Mouse (Mus musculus) right cerebral cortex, postnatal 36 days (tissue): ENCODE measurements around the gene Dolpp1.

Experiments
- DNase-seq, 2 experiments: peaks; one replicate each; pipeline ENCODE4 v3.0.0; 2022; ENCODE audit warnings: low spot score in 2 of 2, mixed read lengths in 1 of 2

Gene Dolpp1

GRCm38 (mm10) chr2:30392114-30392576, at the start of gene Dolpp1:
Gene Dolpp1 (plus strand): TSS chr2:30392254.
- peak; percentile 99 for DNase-seq

- no peak for DNase-seq
These were observed 49.5 kb upstream of the Dolpp1 start for GRCm38 (mm10) chr2:30342544-30342943.

- no peak for DNase-seq
These were observed 48.4 kb upstream of the Dolpp1 start for GRCm38 (mm10) chr2:30343601-30344137.

GRCm38 (mm10) chr2:30345971-30346676, 45.9 kb upstream of the Dolpp1 start:
- no peak for DNase-seq

GRCm38 (mm10) chr2:30349196-30349595, 42.9 kb upstream of the Dolpp1 start:
- DNase-seq = no peak

GRCm38 (mm10) chr2:30351149-30351548, 40.9 kb upstream of the Dolpp1 start:
- no peak for DNase-seq

- DNase-seq = no peak
These were observed 36.2 kb upstream of the Dolpp1 start for GRCm38 (mm10) chr2:30355861-30356260.

- no peak for DNase-seq
These were observed 35.8 kb upstream of the Dolpp1 start for GRCm38 (mm10) chr2:30356266-30356665.

- DNase-seq = no peak
These were observed 35.1 kb upstream of the Dolpp1 start for GRCm38 (mm10) chr2:30356906-30357305.

- DNase-seq = peak; percentile 39 to 50
These were observed 34.2 kb upstream of the Dolpp1 start for GRCm38 (mm10) chr2:30357552-30358510.

GRCm38 (mm10) chr2:30358533-30359531, 33.2 kb upstream of the Dolpp1 start, which contains the start of gene Sh3glb2:
Gene Sh3glb2 (minus strand): TSS chr2:30359337.
- DNase-seq = peak; percentile 60 to 62

GRCm38 (mm10) chr2:30360626-30361025, 31.4 kb upstream of the Dolpp1 start:
- DNase-seq = no peak

- no peak for DNase-seq
These were observed 29.2 kb upstream of the Dolpp1 start for GRCm38 (mm10) chr2:30362865-30363264.

- peak; percentile 99 to 100 for DNase-seq
These were observed 28.0 kb upstream of the Dolpp1 start, which contains the start of gene Miga2 for GRCm38 (mm10) chr2:30363773-30364650. Gene Miga2 (plus strand): TSS chr2:30364233.

- DNase-seq = no peak
These were observed 26.6 kb upstream of the Dolpp1 start for GRCm38 (mm10) chr2:30365281-30366069.

- no peak for DNase-seq
These were observed 25.9 kb upstream of the Dolpp1 start for GRCm38 (mm10) chr2:30366203-30366602.

- DNase-seq = no peak
These were observed 20.5 kb upstream of the Dolpp1 start for GRCm38 (mm10) chr2:30371544-30371943.

GRCm38 (mm10) chr2:30372726-30373125, 19.3 kb upstream of the Dolpp1 start:
- no peak for DNase-seq

GRCm38 (mm10) chr2:30375893-30376292, 16.2 kb upstream of the Dolpp1 start:
- no peak for DNase-seq
